Mouse (Mus musculus): Measurements from ENCODE around the gene Itpr2. TPM values are rescaled to one million over a fixed set of nuclear protein-coding genes. Genes with fewer than 3 reads are reported as not detected.

Gene Itpr2
- polyA plus RNA-seq, 1 experiment from 2014 or later: 49.4 TPM

DNA sequence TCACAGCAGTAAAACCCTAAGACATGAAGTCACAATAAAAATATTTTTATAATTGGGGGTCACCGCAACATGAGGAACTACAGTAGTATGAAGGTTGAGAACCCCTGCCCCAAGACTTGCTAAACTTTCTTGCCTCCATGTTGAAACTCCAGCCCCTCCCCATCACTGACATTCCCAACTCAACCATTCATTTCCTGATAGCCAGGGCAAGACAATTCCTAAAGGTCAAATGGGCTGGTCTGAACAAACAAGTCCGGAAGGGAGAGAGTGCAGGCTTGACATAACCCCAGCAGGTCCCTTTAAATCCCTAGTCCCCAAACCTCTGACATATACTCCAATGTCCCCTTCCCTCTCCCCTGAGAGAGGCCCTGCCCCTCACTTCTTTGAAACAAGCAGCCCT lies 253.7 kb downstream of the Itpr2 start:
- Histone ChIP-seq H3K9me3 (replicated peaks; ENCODE audit: control insufficient read depth, low read length) (0 out of 2 replicates have a peak, but pooled peaks cover 4% of the 10 kb centered on the region), H3K9ac (ENCODE audit: low read length) (no peak overlapping the region), H3K36me3 (ENCODE audit: control insufficient read depth, insufficient read depth) (peaks cover 3% of the 10 kb centered on the region; the same call in 1 of the 2 replicates), H3K4me1 (ENCODE audit: control insufficient read depth, insufficient read depth, low read length) (peaks cover 5% of the 10 kb centered on the region), H3K27ac (ENCODE audit: low read length) (no peak overlapping the region), H3K27me3 (ENCODE audit: control insufficient read depth, insufficient read depth, low read length) (no peaks in the 10 kb centered on the region), H3K4me3 (ENCODE audit: low read length) (no peak overlapping the region), H3K4me2 (ENCODE audit: low read depth, low read length) (no peak overlapping the region)
- 83% methylated on average over 2 of the region's 2 CpGs for WGBS
- no peak for ATAC-seq (replicated peaks; ENCODE audit: extremely low read depth, insufficient read depth, low FRiP score)

DNA sequence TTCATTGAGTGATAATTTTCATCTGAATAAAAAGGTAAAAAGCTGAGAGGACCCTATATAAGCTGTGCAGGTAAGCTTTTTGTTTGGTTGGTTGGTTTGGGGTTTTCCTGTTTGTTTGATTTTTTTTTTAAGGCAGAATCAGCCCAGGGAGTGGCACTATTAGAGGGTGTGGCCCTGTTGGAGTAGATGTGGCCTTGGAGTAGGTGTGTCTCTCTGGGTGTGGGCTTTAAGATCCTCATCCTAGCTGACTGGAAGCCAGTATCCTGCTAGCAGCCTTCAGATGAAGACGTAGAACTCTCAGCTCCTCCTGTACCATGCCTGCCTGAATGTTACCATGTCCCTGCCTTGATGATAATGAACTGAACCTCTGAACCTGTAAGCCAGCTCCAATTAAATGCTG lies 254.1 kb downstream of the Itpr2 start:
- Histone ChIP-seq H3K27me3 (ENCODE audit: control insufficient read depth, insufficient read depth, low read length) (no peaks in the 10 kb centered on the region), H3K4me1 (ENCODE audit: control insufficient read depth, insufficient read depth, low read length) (peaks cover 5% of the 10 kb centered on the region), H3K27ac (ENCODE audit: low read length) (no peak overlapping the region), H3K4me2 (ENCODE audit: low read depth, low read length) (no peak overlapping the region), H3K9ac (ENCODE audit: low read length) (no peak overlapping the region), H3K9me3 (replicated peaks; ENCODE audit: control insufficient read depth, low read length) (0 out of 2 replicates have a peak, but pooled peaks cover 4% of the 10 kb centered on the region), H3K36me3 (ENCODE audit: control insufficient read depth, insufficient read depth) (peaks cover 3% of the 10 kb centered on the region; the same call in 1 of the 2 replicates), H3K4me3 (ENCODE audit: low read length) (no peak overlapping the region)
- 78% methylated on average over 1 of the region's 1 CpGs for WGBS
- no peak for ATAC-seq (replicated peaks; ENCODE audit: extremely low read depth, insufficient read depth, low FRiP score)

DNA sequence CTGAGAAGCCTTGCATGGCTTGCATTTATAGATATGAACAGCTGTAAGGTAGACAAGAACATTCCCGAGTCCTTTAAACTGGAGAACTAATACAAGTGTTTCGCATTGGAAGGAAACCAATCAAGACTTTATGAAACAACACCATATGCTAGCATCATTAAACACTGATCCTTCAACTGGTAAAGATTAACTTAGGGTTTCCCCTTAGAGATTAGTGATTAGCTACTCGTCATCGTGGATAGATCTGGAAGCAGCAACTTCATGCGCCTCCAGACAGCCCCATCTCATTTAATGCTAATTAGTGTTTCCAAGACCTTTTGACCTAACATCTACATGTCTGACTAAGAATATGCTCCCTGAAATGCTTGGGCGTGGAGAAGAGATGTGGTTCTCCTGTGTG lies 255.7 kb downstream of the Itpr2 start:
- Histone ChIP-seq H3K36me3 (ENCODE audit: control insufficient read depth, insufficient read depth) (peaks cover 3% of the 10 kb centered on the region; the same call in 1 of the 2 replicates), H3K27ac (ENCODE audit: low read length) (no peak overlapping the region), H3K27me3 (ENCODE audit: control insufficient read depth, insufficient read depth, low read length) (no peaks in the 10 kb centered on the region), H3K4me2 (ENCODE audit: low read depth, low read length) (no peak overlapping the region), H3K4me3 (ENCODE audit: low read length) (no peak overlapping the region), H3K4me1 (ENCODE audit: control insufficient read depth, insufficient read depth, low read length) (peaks cover 5% of the 10 kb centered on the region), H3K9ac (ENCODE audit: low read length) (no peak overlapping the region), H3K9me3 (replicated peaks; ENCODE audit: control insufficient read depth, low read length) (0 out of 2 replicates have a peak, but pooled peaks cover 4% of the 10 kb centered on the region)
- ATAC-seq (replicated peaks; ENCODE audit: extremely low read depth, insufficient read depth, low FRiP score): no peak
- WGBS: 86% methylated on average over 6 of the region's 6 CpGs

DNA sequence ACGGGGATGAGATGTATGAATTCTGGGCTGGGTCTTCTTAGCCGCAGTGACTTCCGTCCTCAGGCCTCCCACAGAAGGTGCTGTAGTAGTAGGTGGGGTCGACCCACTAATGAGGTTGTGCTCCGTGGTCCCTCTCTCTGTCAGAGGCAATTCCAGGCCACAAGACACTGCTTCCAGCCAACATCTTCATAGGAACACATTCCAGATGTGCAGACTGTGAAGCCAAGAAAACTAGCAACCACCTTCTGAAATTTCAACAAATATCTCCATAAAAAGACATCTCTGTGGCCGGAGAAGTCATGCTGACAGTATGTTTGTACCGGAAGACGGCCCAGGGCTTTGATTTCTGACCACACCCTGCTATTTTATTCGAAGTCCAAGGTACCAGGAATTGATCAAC lies 256.1 kb downstream of the Itpr2 start:
- no peak overlapping the region for H3K4me2 ChIP-seq (ENCODE audit: low read depth, low read length)
- no peak for ATAC-seq (replicated peaks; ENCODE audit: extremely low read depth, insufficient read depth, low FRiP score)
- no peak overlapping the region for H3K27ac ChIP-seq (ENCODE audit: low read length)
- H3K9ac ChIP-seq (ENCODE audit: low read length): no peak overlapping the region
- no peaks in the 10 kb centered on the region for H3K27me3 ChIP-seq (ENCODE audit: control insufficient read depth, insufficient read depth, low read length)
- 0 out of 2 replicates have a peak, but pooled peaks cover 4% of the 10 kb centered on the region for H3K9me3 ChIP-seq (replicated peaks; ENCODE audit: control insufficient read depth, low read length)
- no peak overlapping the region for H3K4me3 ChIP-seq (ENCODE audit: low read length)
- H3K36me3 ChIP-seq (ENCODE audit: control insufficient read depth, insufficient read depth): peaks cover 5% of the 10 kb centered on the region; the same call in 1 of the 2 replicates
- H3K4me1 ChIP-seq (ENCODE audit: control insufficient read depth, insufficient read depth, low read length): peaks cover 5% of the 10 kb centered on the region
- WGBS: 86% methylated on average over 9 of the region's 9 CpGs

DNA sequence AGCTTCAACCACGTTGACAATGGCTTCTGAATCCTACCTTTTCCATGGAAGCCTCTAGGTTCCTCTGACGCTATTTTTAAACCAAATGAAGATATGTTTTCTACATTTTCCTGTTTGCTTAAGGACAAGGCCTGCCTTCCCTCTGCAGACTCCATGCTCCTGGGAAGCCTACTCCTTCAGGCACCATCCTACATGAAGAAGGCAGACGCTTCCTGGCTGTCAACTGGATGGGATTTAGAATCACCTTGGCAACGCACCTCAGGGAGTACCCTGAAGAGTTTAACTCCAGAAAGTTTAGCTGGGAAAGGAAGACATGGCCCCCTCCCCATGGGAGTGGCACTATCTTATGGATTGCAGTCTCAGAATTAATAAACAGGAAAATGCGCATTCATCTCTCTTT lies 259.0 kb downstream of the Itpr2 start:
- Histone ChIP-seq H3K9me3 (replicated peaks; ENCODE audit: control insufficient read depth, low read length) (0 out of 2 replicates have a peak, but pooled peaks cover 4% of the 10 kb centered on the region), H3K4me2 (ENCODE audit: low read depth, low read length) (no peak overlapping the region), H3K9ac (ENCODE audit: low read length) (no peak overlapping the region), H3K4me3 (ENCODE audit: low read length) (no peak overlapping the region), H3K36me3 (ENCODE audit: control insufficient read depth, insufficient read depth) (peaks cover 20% of the 10 kb centered on the region), H3K27ac (ENCODE audit: low read length) (no peak overlapping the region), H3K4me1 (ENCODE audit: control insufficient read depth, insufficient read depth, low read length) (no peaks in the 10 kb centered on the region), H3K27me3 (ENCODE audit: control insufficient read depth, insufficient read depth, low read length) (no peaks in the 10 kb centered on the region)
- WGBS: 71% methylated on average over 5 of the region's 5 CpGs
- no peak for ATAC-seq (replicated peaks; ENCODE audit: extremely low read depth, insufficient read depth, low FRiP score)

DNA sequence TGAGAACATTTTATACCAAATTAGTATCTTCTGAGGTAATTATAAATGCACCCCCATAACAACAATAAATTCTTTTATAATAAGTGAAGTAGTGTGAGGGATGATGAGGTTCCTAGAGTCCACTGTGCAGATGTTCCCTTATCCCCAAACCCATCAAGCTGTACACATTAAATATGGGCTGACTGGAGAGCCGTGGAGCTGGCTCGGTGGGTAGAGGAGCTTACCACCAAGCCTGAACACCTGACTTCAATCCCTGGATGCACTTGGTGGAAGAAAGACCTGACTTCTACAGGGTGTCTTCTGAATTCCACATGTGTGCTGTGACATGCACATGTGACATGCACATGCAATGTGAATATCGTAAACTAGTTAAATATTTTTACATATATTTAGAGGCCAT lies 260.7 kb downstream of the Itpr2 start:
- 95% methylated on average over 3 of the region's 3 CpGs for WGBS
- H3K4me3 ChIP-seq (ENCODE audit: low read length): no peak overlapping the region
- H3K27me3 ChIP-seq (ENCODE audit: control insufficient read depth, insufficient read depth, low read length): no peaks in the 10 kb centered on the region
- no peak for ATAC-seq (replicated peaks; ENCODE audit: extremely low read depth, insufficient read depth, low FRiP score)
- no peak overlapping the region for H3K9ac ChIP-seq (ENCODE audit: low read length)
- no peaks in the 10 kb centered on the region for H3K4me1 ChIP-seq (ENCODE audit: control insufficient read depth, insufficient read depth, low read length)
- H3K4me2 ChIP-seq (ENCODE audit: low read depth, low read length): no peak overlapping the region
- 0 out of 2 replicates have a peak, but pooled peaks cover 4% of the 10 kb centered on the region for H3K9me3 ChIP-seq (replicated peaks; ENCODE audit: control insufficient read depth, low read length)
- H3K36me3 ChIP-seq (ENCODE audit: control insufficient read depth, insufficient read depth): peaks cover 37% of the 10 kb centered on the region
- no peak overlapping the region for H3K27ac ChIP-seq (ENCODE audit: low read length)

DNA sequence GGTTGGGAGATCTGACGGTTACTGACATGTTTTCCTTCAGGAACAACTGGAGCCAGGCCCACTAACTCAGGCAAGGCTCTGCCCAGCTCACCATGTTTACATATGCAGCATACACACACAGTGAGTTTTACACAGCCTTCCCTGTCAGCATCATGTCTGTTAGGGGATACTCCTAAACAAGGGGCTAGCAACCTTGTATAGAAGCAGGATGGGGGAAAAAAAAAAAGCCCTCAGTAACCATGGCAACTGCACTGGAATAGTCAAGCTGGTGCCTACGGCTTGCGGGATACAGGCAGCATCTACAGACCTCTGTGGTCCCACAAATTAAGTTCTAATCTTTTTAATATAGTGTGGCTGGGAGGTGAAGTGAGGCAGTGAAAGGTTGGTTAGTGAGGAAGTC lies 266.9 kb downstream of the Itpr2 start:
- Histone ChIP-seq H3K9ac (ENCODE audit: low read length) (no peak overlapping the region), H3K9me3 (replicated peaks; ENCODE audit: control insufficient read depth, low read length) (no peaks in the 10 kb centered on the region; the same call in 1 of the 2 replicates), H3K27me3 (ENCODE audit: control insufficient read depth, insufficient read depth, low read length) (no peaks in the 10 kb centered on the region), H3K4me2 (ENCODE audit: low read depth, low read length) (no peak overlapping the region), H3K4me3 (ENCODE audit: low read length) (no peak overlapping the region), H3K4me1 (ENCODE audit: control insufficient read depth, insufficient read depth, low read length) (no peaks in the 10 kb centered on the region), H3K36me3 (ENCODE audit: control insufficient read depth, insufficient read depth) (peaks cover 47% of the 10 kb centered on the region), H3K27ac (ENCODE audit: low read length) (no peak overlapping the region)
- ATAC-seq (replicated peaks; ENCODE audit: extremely low read depth, insufficient read depth, low FRiP score): no peak
- 78% methylated on average over 3 of the region's 3 CpGs for WGBS

DNA sequence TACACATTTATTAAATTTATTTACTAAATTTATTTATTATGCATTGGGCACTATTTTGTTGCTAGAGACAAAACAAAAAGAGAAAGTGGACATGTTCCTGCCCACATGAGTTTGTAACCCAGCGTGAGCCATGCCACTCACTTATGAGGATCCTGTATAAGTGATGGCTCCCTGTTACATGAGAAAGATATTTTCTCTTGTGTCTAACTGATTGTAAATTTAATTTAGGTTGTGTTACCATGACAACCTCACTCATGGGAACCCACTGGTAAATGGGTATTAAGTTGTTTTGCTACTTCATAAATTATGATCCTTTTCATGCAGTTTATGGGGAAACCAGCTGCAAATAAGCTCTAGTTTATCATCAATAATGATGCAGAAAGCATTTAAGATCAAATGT lies 267.6 kb downstream of the Itpr2 start:
- H3K4me2 ChIP-seq (ENCODE audit: low read depth, low read length): no peak overlapping the region
- H3K27me3 ChIP-seq (ENCODE audit: control insufficient read depth, insufficient read depth, low read length): no peaks in the 10 kb centered on the region
- no peaks in the 10 kb centered on the region for H3K4me1 ChIP-seq (ENCODE audit: control insufficient read depth, insufficient read depth, low read length)
- H3K9me3 ChIP-seq (replicated peaks; ENCODE audit: control insufficient read depth, low read length): no peaks in the 10 kb centered on the region; the same call in 1 of the 2 replicates
- H3K36me3 ChIP-seq (ENCODE audit: control insufficient read depth, insufficient read depth): peaks cover 43% of the 10 kb centered on the region
- no peak overlapping the region for H3K27ac ChIP-seq (ENCODE audit: low read length)
- WGBS: 96% methylated on average over 1 of the region's 1 CpGs
- no peak overlapping the region for H3K9ac ChIP-seq (ENCODE audit: low read length)
- ATAC-seq (replicated peaks; ENCODE audit: extremely low read depth, insufficient read depth, low FRiP score): no peak
- no peak overlapping the region for H3K4me3 ChIP-seq (ENCODE audit: low read length)

DNA sequence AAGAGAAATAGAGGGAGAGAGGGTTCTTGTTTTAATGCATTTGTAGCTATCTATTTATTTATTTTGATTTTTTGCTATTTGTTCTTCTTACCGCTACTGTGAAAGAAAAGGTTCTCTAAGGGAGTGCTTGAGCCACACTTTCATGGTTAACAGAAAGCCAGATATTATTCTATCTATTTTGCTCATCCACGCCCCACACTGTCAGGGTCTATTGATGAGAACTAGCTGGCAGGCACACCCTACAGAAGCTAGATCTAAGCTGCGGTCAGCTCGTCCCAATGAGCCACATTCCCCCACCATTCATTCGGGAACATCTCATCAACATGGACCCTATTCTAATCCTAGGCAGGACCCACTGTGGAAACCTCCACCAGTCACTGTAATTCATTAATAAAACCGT lies 271.1 kb downstream of the Itpr2 start:
- ATAC-seq (replicated peaks; ENCODE audit: extremely low read depth, insufficient read depth, low FRiP score): no peak
- 94% methylated on average over 6 of the region's 6 CpGs for WGBS
- Histone ChIP-seq H3K27ac (ENCODE audit: low read length) (no peak overlapping the region), H3K27me3 (ENCODE audit: control insufficient read depth, insufficient read depth, low read length) (no peaks in the 10 kb centered on the region), H3K9me3 (replicated peaks; ENCODE audit: control insufficient read depth, low read length) (no peaks in the 10 kb centered on the region; the same call in 1 of the 2 replicates), H3K4me2 (ENCODE audit: low read depth, low read length) (no peak overlapping the region), H3K9ac (ENCODE audit: low read length) (no peak overlapping the region), H3K4me3 (ENCODE audit: low read length) (no peak overlapping the region), H3K4me1 (ENCODE audit: control insufficient read depth, insufficient read depth, low read length) (no peaks in the 10 kb centered on the region), H3K36me3 (ENCODE audit: control insufficient read depth, insufficient read depth) (peaks cover 31% of the 10 kb centered on the region)
